Comparison of ENCODE assay signal across 8 mouse cellular contexts in genomic region chr4:152010091-152010706, GRCm38 (mm10). TPM values are rescaled to one million over a fixed set of nuclear protein-coding genes. Genes with fewer than 3 reads are reported as not detected.
A peak's percentile ranks its signal among the peaks of the same experiment; 100 is the strongest.
DNase-seq lines count a peak whose midpoint lies in the region; ATAC-seq and TF ChIP-seq lines count a peak whose summit lies in the region.

No protein-coding gene starts in this region.

- peaks cover 28% of the 10 kb centered on the region for H3K4me1 ChIP-seq in limb, embryonic 14.5 days (ENCODE audit: control insufficient read depth, insufficient read depth, low read length)
- H3K4me1 ChIP-seq in midbrain, embryonic 16.5 days (ENCODE audit: control insufficient read depth, insufficient read depth, low read length): peaks cover 24% of the 10 kb centered on the region

- POLR2A ChIA-PET in Patski (lab: Charles Lee): interaction anchor here (1.0 to 2.1 kb wide), 5 partner anchors 14 to 21 kb away, joined by 3 to 8 read pairs (median 6); partner anchors contain the start of genes Phf13 and Thap3

- no peaks in the 10 kb centered on the region for H3K27me3 ChIP-seq in Patski
- H3K27me3 ChIP-seq in limb, embryonic 14.5 days (ENCODE audit: control insufficient read depth, insufficient read depth, low read length): no peaks in the 10 kb centered on the region
- peaks cover 16% of the 10 kb centered on the region for H3K27me3 ChIP-seq in midbrain, embryonic 16.5 days (ENCODE audit: control insufficient read depth, insufficient read depth, low read depth, low read length)

- peak; percentile 40 for ATAC-seq in Patski
- peak; percentile 57 for ATAC-seq in erythroid progenitor cell, adult 5-6 weeks (replicated peaks; ENCODE audit: low FRiP score, poor library complexity, severe bottlenecking)
- ATAC-seq in hematopoietic stem cell, adult 5-6 weeks (replicated peaks in 1 of 2; ENCODE audit: insufficient read depth in 1 of 2, low FRiP score in 2 of 2, low TSS enrichment in 1 of 2, low read depth in 1 of 2, poor library complexity in 2 of 2, severe bottlenecking in 2 of 2): peak; percentile 37 to 65
- ATAC-seq in limb, embryonic 14.5 days (ENCODE audit: low FRiP score, low read depth): no peak
- ATAC-seq in midbrain, embryonic 16.5 days: no peak

- no peak for TF ChIP-seq POLR2A in limb, embryonic 14.5 days (IDR thresholded peaks at IDR 0.05; ENCODE audit: borderline replicate concordance, extremely low read depth, insufficient read depth, insufficient read length)

- no peaks in the 10 kb centered on the region for H3K9me3 ChIP-seq in limb, embryonic 14.5 days (ENCODE audit: control insufficient read depth, low read length)
- no peaks in the 10 kb centered on the region for H3K9me3 ChIP-seq in midbrain, embryonic 16.5 days (replicated peaks; ENCODE audit: control insufficient read depth, low read length, poor library complexity, severe bottlenecking)

- peak; percentile 27 to 37 for DNase-seq in cerebellum, postnatal 25 days
- DNase-seq in cerebellum, postnatal 10 days: no peak
- no peak for DNase-seq in Patski (ENCODE audit: low read depth, low spot score)
- DNase-seq in limb, embryonic 14.5 days (ENCODE audit: low spot score): peak; percentile 50
- DNase-seq in testis, postnatal 14 days (ENCODE audit: low spot score): no peak

- H3K9ac ChIP-seq in limb, embryonic 14.5 days (ENCODE audit: low read depth, low read length, severe bottlenecking): peak overlapping the region; percentile 74
- H3K9ac ChIP-seq in midbrain, embryonic 16.5 days (ENCODE audit: low read depth, low read length): peak overlapping the region; percentile 73

- H3K4me3 ChIP-seq in limb, embryonic 14.5 days (replicated peaks; ENCODE audit: low read length): peak overlapping the region; percentile 81
- H3K4me3 ChIP-seq in midbrain, embryonic 16.5 days (ENCODE audit: low read depth, low read length): peak overlapping the region; percentile 77

- no peak for TF ChIP-seq CTCF in Patski (IDR thresholded peaks at IDR 0.05)

- H3K27ac ChIP-seq in limb, embryonic 14.5 days (replicated peaks; ENCODE audit: low read depth, low read length): peak overlapping the region; percentile 87
- H3K27ac ChIP-seq in midbrain, embryonic 16.5 days (ENCODE audit: low read length): no peak overlapping the region

- WGBS in limb, embryonic 14.5 days: 2% methylated on average over 10 of the region's 10 CpGs
- 4% methylated on average over 10 of the region's 10 CpGs for WGBS in midbrain, embryonic 16.5 days

- CTCF ChIA-PET in Patski (lab: Charles Lee): interaction anchor here (1.2 to 1.3 kb wide), 2 partner anchors 10 to 35 kb away, joined by 3 to 4 read pairs; no protein-coding TSS in a partner anchor

- in situ Hi-C loops in Patski (cut with MboI; ENCODE audit: low pct_unique_long_range_greater_than_20kb): no loop called here

- H3K4me2 ChIP-seq in limb, embryonic 14.5 days (replicated peaks; ENCODE audit: low read depth, low read length, severe bottlenecking): peak overlapping the region; percentile 100
- peak overlapping the region; percentile 99 for H3K4me2 ChIP-seq in midbrain, embryonic 16.5 days (ENCODE audit: low read length)

- H3K36me3 ChIP-seq in limb, embryonic 14.5 days (ENCODE audit: control insufficient read depth, insufficient read depth, low read length): peaks cover 27% of the 10 kb centered on the region
- no peaks in the 10 kb centered on the region for H3K36me3 ChIP-seq in midbrain, embryonic 16.5 days (ENCODE audit: control insufficient read depth, insufficient read depth, low read length)

RNA-seq across cellular contexts. Expression of gene Klhl21, which starts 1.6 kb away (rescaled TPM):
- 16.6 TPM for polyA plus RNA-seq in Patski (2021)
- 1.3 and 2.9 TPM in 2 replicates for total RNA-seq in erythroid progenitor cell, adult 5-6 weeks (2015; ENCODE audit: low replicate concordance)
- total RNA-seq in erythroid progenitor cell, adult 5-6 weeks (2017; ENCODE audit: low replicate concordance): 0.91 and 1.0 TPM in 2 replicates
- total RNA-seq in hematopoietic stem cell, adult 5-6 weeks (2017): 7.4 and 9.3 TPM in 2 replicates
- polyA plus RNA-seq in limb, embryonic 14.5 days (2012; rRNA removed): 18.8 and 25.7 TPM in 2 replicates
- polyA plus RNA-seq in limb, embryonic 14.5 days (2014; fragmentation: Nextera tagmentation; extraction: Ambion mirVana): 11.0 and 11.1 TPM in 2 replicates
- polyA plus RNA-seq in midbrain, embryonic 16.5 days (2015; fragmentation: Nextera tagmentation; extraction: Ambion mirVana): 3.0 and 3.4 TPM in 2 replicates

RNA-seq across cellular contexts. Expression of gene Phf13, which starts 14.1 kb away (rescaled TPM):
- 18.6 TPM for polyA plus RNA-seq in Patski (2021)
- total RNA-seq in erythroid progenitor cell, adult 5-6 weeks (2015; ENCODE audit: low replicate concordance): 2.5 and 2.9 TPM in 2 replicates
- total RNA-seq in erythroid progenitor cell, adult 5-6 weeks (2017; ENCODE audit: low replicate concordance): 0.83 and 4.6 TPM in 2 replicates
- total RNA-seq in hematopoietic stem cell, adult 5-6 weeks (2017): 6.2 and 6.4 TPM in 2 replicates
- 35.1 and 40.5 TPM in 2 replicates for polyA plus RNA-seq in limb, embryonic 14.5 days (2012; rRNA removed)
- polyA plus RNA-seq in limb, embryonic 14.5 days (2014; fragmentation: Nextera tagmentation; extraction: Ambion mirVana): 33.7 and 37.1 TPM in 2 replicates
- 21.2 and 24.4 TPM in 2 replicates for polyA plus RNA-seq in midbrain, embryonic 16.5 days (2015; fragmentation: Nextera tagmentation; extraction: Ambion mirVana)

RNA-seq across cellular contexts. Expression of gene Zbtb48, which starts 17.3 kb away (rescaled TPM):
- polyA plus RNA-seq in Patski (2021): 13.7 TPM
- total RNA-seq in erythroid progenitor cell, adult 5-6 weeks (2015; ENCODE audit: low replicate concordance): 5.4 TPM in 1 of 2 replicates, not detected in the other
- total RNA-seq in erythroid progenitor cell, adult 5-6 weeks (2017; ENCODE audit: low replicate concordance): 2.7 and 4.2 TPM in 2 replicates
- total RNA-seq in hematopoietic stem cell, adult 5-6 weeks (2017): 9.0 and 11.2 TPM in 2 replicates
- polyA plus RNA-seq in limb, embryonic 14.5 days (2012; rRNA removed): 31.2 and 41.5 TPM in 2 replicates
- 25.4 and 27.4 TPM in 2 replicates for polyA plus RNA-seq in limb, embryonic 14.5 days (2014; fragmentation: Nextera tagmentation; extraction: Ambion mirVana)
- polyA plus RNA-seq in midbrain, embryonic 16.5 days (2015; fragmentation: Nextera tagmentation; extraction: Ambion mirVana): 19.3 and 21.5 TPM in 2 replicates

RNA-seq across cellular contexts. Expression of gene Thap3, which starts 21.4 kb away (rescaled TPM):
- 20.8 TPM for polyA plus RNA-seq in Patski (2021)
- 6.8 TPM in 1 of 2 replicates, not detected in the other for total RNA-seq in erythroid progenitor cell, adult 5-6 weeks (2015; ENCODE audit: low replicate concordance)
- 4.0 TPM in 1 of 2 replicates, not detected in the other for total RNA-seq in erythroid progenitor cell, adult 5-6 weeks (2017; ENCODE audit: low replicate concordance)
- total RNA-seq in hematopoietic stem cell, adult 5-6 weeks (2017): 13.5 and 14.5 TPM in 2 replicates
- polyA plus RNA-seq in limb, embryonic 14.5 days (2012; rRNA removed): 60.6 and 61.6 TPM in 2 replicates
- polyA plus RNA-seq in limb, embryonic 14.5 days (2014; fragmentation: Nextera tagmentation; extraction: Ambion mirVana): 36.1 and 37.5 TPM in 2 replicates
- polyA plus RNA-seq in midbrain, embryonic 16.5 days (2015; fragmentation: Nextera tagmentation; extraction: Ambion mirVana): 30.9 and 33.9 TPM in 2 replicates

RNA-seq across cellular contexts. Expression of gene Tas1r1, which starts 28.2 kb away (rescaled TPM):
- polyA plus RNA-seq in Patski (2021): 0.56 TPM
- total RNA-seq in erythroid progenitor cell, adult 5-6 weeks (2015; ENCODE audit: low replicate concordance): not detected in 2 replicates
- total RNA-seq in erythroid progenitor cell, adult 5-6 weeks (2017; ENCODE audit: low replicate concordance): not detected in 2 replicates
- 1.5 and 4.8 TPM in 2 replicates for total RNA-seq in hematopoietic stem cell, adult 5-6 weeks (2017)
- 1.0 and 1.7 TPM in 2 replicates for polyA plus RNA-seq in limb, embryonic 14.5 days (2012; rRNA removed)
- 0.93 and 1.3 TPM in 2 replicates for polyA plus RNA-seq in limb, embryonic 14.5 days (2014; fragmentation: Nextera tagmentation; extraction: Ambion mirVana)
- 2.1 and 2.4 TPM in 2 replicates for polyA plus RNA-seq in midbrain, embryonic 16.5 days (2015; fragmentation: Nextera tagmentation; extraction: Ambion mirVana)

Comparison
In these comparisons a context has a peak if more than half of its experiments do, and no peak if none do; other contexts are left out.
1. DNase-seq: peak in cerebellum, postnatal 25 days (2 of 2) and limb, embryonic 14.5 days (single experiment); none in cerebellum, postnatal 10 days (0 of 2), Patski (single experiment) and testis, postnatal 14 days (single experiment).
2. ATAC-seq: peak in Patski (single experiment), erythroid progenitor cell, adult 5-6 weeks (single experiment) and hematopoietic stem cell, adult 5-6 weeks (2 of 2); none in limb, embryonic 14.5 days (single experiment) and midbrain, embryonic 16.5 days (single experiment).